Mouse (Mus musculus) neutrophil, adult 5-6 weeks (primary cell): Measurements from ENCODE around the gene Atp8b5. TPM values are rescaled to one million over a fixed set of nuclear protein-coding genes. Genes with fewer than 3 reads are reported as not detected.

Experiments used
- total RNA-seq: library from RNA; stranded (forward); fragments of 200-1000 nt; gene quantifications from 2 replicates; pipeline ENCODE4 v1.2.3, GENCODE M21; 2017

Gene Atp8b5
- total RNA-seq, 1 experiment from 2014 or later = 0.12 TPM

Other genes with a start within 250 kb of the Atp8b5 start
- 10.7 and 15.6 TPM in 2 replicates for gene Pigo, start 241.3 kb upstream of the Atp8b5 start, total RNA-seq
- gene Stoml2, start 235.4 kb upstream of the Atp8b5 start, total RNA-seq = 49.5 and 56.1 TPM in 2 replicates
- 14.8 and 18.5 TPM in 2 replicates for gene Fam214b, start 220.9 kb upstream of the Atp8b5 start, total RNA-seq
- gene Unc13b, start 208.2 kb upstream of the Atp8b5 start, total RNA-seq = 0.74 and 0.93 TPM in 2 replicates
- gene Rusc2, start 114.8 kb downstream of the Atp8b5 start, total RNA-seq = 0.25 and 0.35 TPM in 2 replicates
- not detected in 2 replicates for gene Fam166b, start 162.0 kb downstream of the Atp8b5 start, total RNA-seq
- gene Tesk1, start 174.8 kb downstream of the Atp8b5 start, total RNA-seq = 32.1 and 33.5 TPM in 2 replicates
- 293 and 313 TPM in 2 replicates for gene Cd72, start 187.5 kb downstream of the Atp8b5 start, total RNA-seq
- gene Sit1, start 216.6 kb downstream of the Atp8b5 start, total RNA-seq = 5.9 and 7.4 TPM in 2 replicates
- gene Ccdc107, start 225.7 kb downstream of the Atp8b5 start, total RNA-seq = 26.3 and 26.9 TPM in 2 replicates
- 1.5 and 2.6 TPM in 2 replicates for gene Arhgef39, start 232.5 kb downstream of the Atp8b5 start, total RNA-seq
- gene Car9, start 239.8 kb downstream of the Atp8b5 start, total RNA-seq = not detected in 2 replicates